Mouse (Mus musculus): Measurements from ENCODE around the gene Cabp4.

GRCm38 (mm10) chr19:4103294-4103693 lies 40.5 kb downstream of the Cabp4 start:
- TF ChIP-seq CTCF (conservative IDR thresholded peaks at IDR 0.05 in 1 of 2, IDR thresholded peaks at IDR 0.05 in 1 of 2; ENCODE audit: low read depth in 2 of 2, low read length in 2 of 2) (no peak), EP300 (IDR thresholded peaks at IDR 0.05; ENCODE audit: low read length) (no peak), POLR2A (IDR thresholded peaks at IDR 0.05; ENCODE audit: low read depth, low read length) (no peak), USF2 (conservative IDR thresholded peaks at IDR 0.05; ENCODE audit: low read depth, low read length) (no peak)

Data from CH12.LX (cell line).